Mouse (Mus musculus): ENCODE data around the gene Defb30.

DNA sequence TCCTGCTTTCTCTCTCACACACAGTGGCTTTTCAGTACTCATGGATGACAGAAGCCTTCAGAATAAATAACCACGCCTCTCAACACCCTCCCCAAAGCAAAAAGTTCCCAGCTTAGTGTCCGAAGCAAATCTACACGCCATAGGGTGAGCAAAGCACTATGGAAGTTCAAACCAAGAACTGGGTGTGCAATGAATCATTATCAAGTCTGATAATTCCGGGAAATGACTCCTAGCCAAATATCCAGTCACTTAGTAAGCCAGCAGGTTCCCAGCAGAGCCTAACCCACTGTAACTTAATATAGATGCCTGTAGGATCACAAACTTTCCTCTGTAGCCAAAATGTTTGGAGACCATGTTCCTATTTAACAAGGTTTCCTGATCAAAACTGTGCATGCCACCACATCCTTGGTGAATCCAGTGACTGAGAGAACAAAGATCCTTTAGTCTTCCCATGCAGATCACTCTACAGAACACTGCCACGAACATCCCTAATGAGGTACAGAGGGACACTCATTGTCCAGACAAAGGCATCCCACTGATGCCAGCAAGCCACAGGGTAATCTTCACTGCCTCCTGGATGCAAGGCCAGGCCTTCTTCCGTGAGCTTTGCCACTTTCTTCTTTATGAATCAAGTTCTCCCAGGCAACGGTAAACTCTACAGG, 57.8 kb downstream of the Defb30 start:
- no peak for TF ChIP-seq GATA1 (IDR thresholded peaks at IDR 0.05; ENCODE audit: low read length)
- TF ChIP-seq TAL1 (IDR thresholded peaks at IDR 0.05; ENCODE audit: low read length) = no peak
